Mouse (Mus musculus) frontal cortex, adult (tissue): Measurements from ENCODE around the gene Lsp1.

Experiments used
- ATAC-seq: cut with Nextera tagmentation; 2 replicates; pipeline ENCODE4 v1.9.2; 2017; ENCODE audit warnings: mild to moderate bottlenecking, moderate library complexity, mixed read lengths; ENCODE audit not compliant: low TSS enrichment

Gene Lsp1

GRCm38 (mm10) chr7:142505942-142506341 is 45.3 kb downstream of the Lsp1 start:
- no peak for ATAC-seq

GRCm38 (mm10) chr7:142506501-142506900 is 45.9 kb downstream of the Lsp1 start:
- ATAC-seq: no peak

- no peak for ATAC-seq
Observed at GRCm38 (mm10) chr7:142507453-142507852, 46.8 kb downstream of the Lsp1 start.

- no peak for ATAC-seq
Observed at GRCm38 (mm10) chr7:142509518-142509917, 48.9 kb downstream of the Lsp1 start.

DNA sequence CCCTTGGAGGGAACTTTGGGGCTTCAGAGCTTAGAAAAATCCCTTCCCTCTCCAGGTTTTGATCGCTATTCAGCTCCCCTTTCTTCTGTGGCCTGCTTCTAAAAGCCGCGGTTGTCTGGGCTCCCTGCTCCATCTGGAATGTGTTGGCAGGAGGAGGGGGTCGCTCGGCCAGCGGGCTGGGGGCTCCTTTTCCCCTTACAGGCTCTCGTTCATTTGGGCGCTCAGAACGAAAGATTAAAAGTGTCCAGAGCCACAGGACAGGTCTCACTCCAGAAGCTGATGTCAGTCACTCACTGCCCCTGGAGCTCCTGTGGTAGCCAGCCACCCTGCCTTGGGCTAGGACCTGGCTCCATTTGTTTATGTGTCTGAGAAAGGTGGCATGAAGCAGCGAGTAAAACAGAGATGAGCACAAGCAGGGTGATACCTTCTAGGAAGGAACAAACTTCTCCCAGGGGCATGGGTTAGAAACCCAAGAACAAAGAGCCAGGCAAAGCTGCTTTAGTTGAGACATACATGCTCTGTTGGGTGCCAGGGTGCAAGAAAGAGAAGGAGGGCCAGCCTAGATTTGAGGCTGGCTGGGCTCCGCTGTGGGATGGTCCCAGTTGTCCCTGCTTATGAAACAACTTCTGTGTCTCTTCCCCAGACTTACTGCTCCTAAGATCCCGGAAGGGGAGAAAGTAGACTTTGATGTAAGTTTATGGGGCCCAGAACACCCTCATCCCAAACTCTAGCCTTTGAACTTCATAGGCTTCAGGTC is 49.6 kb downstream of the Lsp1 start:
- ATAC-seq: no peak

DNA sequence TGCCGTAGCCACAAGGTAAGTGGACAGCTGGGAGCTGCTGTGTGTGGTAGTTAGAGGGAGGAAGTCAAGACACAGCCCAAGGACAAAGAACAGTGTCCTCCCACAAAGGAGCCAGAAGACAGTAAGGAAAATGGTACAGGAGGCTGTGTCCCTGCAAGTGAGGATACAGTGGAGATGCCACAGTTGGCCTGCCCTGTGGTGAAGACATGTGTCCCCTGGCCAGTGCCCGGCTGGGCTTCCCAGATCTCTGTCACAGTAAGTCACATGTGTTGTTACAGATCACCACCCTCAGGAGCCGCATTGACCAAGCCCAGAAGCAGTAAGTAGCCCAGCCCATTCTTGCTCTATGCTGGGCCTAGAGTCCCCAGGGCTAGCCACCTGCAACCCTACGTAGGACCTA is 53.4 kb downstream of the Lsp1 start:
- no peak for ATAC-seq

- ATAC-seq: no peak
Observed at GRCm38 (mm10) chr7:142516221-142516978, 55.8 kb downstream of the Lsp1 start.

DNA sequence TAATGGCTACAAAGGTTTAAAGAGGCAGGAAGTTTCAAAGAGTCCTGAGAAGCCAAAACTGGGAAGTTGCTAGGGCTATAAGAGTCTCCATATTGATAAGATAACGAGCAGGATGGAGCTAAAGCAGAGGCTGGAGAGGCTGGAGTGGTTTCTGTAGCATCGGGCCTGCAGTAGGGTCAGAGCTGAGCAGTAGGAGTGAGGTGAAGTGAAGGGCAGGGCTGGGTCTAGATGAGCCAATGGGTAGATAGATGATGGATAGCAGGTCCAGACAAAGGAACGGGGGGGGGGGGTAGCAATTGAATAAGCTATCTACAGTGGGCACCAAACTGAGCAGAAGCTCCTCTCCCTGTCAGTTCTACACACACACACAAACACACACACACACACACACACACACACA is 56.9 kb downstream of the Lsp1 start:
- ATAC-seq: no peak

DNA sequence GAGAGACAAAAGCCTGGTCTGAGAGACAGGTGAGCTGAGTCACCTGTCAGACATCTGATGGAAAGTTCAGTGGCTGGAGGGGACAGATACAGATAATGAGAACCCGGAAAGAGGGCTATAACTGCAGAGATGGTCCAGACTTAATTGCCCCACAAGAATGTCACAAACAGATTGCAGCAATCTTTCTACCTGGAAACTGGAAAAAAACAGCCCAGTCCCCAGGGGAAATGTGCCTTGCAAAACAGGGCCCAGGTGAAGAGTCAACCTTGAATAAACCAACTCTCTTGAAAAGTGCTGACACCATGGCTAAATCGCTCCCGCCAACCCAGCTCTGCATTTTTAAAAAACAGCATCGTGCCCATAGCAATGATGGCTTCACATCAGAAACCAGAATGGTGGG is 59.7 kb downstream of the Lsp1 start:
- ATAC-seq: no peak

GRCm38 (mm10) chr7:142522352-142522751 is 61.7 kb downstream of the Lsp1 start:
- no peak for ATAC-seq

DNA sequence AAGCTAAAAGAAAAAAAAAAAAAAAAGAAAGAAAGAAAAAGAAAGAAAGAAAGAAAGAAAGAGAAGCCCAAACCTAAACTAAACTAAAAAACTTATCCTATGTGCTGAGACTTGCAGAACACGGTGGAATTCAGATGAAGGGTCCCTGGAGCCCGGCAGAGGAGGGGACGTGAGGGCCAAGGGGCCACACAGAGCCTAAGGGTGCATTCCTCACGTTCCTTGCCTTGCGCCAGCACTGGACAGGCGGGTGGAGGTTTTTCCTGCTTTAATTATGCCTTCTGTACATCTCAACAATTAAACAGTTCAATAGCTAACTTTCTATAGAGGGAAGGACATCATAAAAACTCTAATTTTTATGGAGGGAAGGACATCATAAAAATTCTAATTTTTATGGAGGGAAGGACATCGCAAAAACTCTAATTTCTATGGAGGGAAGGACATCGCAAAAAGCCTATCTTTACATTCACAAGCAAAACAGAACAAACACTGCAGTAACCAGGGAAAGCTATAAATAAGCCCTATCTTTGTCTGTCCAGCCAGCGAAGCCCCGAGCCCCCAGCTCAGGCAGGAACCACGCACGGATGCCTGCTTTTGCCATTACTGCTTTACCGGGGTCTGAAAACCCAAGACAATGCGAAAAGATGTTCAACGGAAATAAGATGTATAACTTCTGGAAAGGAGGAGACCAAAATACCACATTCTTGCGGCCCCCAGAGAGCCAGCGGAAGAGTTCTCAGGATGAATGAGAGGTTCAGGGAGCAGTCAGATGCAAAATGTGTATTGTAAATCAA is 62.8 kb downstream of the Lsp1 start:
- ATAC-seq: no peak

- ATAC-seq: no peak
Observed at GRCm38 (mm10) chr7:142525342-142526178, 65.0 kb downstream of the Lsp1 start.

DNA sequence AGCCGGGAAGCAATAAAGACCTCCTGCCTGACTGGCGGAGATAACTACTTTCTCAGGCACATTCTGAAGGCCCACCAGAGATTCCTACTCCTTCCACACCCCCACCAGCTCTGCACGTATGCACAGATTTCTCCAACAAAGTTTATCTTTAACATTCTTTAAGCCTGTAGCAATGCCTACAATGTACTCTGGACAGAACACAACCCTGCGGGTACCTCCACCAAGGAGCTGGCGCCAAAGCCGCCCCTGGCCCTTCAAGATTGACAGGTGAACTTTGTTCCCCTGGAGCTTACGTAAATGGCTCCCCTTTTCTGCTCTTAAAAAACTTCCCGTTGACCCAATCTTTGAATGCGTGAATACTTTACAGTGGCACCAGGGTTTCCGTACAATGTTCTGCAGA is 68.7 kb downstream of the Lsp1 start:
- ATAC-seq: no peak

GRCm38 (mm10) chr7:142531973-142532521 is 71.4 kb downstream of the Lsp1 start:
- ATAC-seq: no peak

DNA sequence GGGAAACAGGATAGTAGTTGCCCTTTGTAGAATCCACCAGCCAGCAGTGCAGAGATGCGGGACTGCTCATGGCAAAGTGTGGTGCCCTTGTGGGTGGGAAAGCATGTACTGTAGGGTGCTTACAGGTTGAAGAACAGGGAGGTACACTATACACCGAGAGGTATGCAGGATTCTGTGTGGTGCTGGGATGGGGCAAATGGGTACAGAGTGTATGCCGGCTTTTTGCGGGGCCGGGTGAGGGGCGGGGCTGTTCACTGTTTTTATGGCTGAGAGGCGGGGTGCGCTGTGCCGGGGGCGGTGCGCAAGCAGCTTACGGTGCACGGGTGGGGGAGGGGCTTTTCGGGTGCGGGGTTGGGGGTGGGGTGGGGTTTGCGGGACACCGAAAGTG is 72.1 kb downstream of the Lsp1 start, which contains the start of gene Mrpl23:
TSS of gene Mrpl23 (plus strand) at position 16 of the 388 bp plus-strand sequence.
- ATAC-seq: peak; percentile 35; the same call in 1 of the 2 replicates

- peak; percentile 79 for ATAC-seq
Observed at GRCm38 (mm10) chr7:142533059-142533855, 72.6 kb downstream of the Lsp1 start.

DNA sequence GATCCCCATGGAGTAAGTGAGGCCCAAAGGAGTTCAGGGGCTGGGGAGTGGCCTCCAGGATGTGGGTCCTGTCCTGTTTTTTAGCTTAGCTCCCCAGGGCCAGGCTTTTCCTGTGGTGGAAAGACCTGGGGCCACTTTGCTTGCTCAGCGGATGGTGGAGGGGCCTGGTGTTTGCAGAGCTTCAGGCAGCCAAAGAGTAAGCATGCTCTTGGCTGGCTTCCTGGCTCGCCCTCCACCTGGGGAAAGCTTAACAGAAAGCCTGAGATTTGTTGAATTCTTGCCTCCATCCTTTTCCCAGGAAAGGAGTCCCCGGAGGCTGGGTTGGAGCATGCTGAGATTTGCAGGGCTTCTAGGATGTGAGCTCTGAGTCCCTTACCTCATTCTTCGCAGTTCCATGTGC is 74.5 kb downstream of the Lsp1 start:
- no peak for ATAC-seq

DNA sequence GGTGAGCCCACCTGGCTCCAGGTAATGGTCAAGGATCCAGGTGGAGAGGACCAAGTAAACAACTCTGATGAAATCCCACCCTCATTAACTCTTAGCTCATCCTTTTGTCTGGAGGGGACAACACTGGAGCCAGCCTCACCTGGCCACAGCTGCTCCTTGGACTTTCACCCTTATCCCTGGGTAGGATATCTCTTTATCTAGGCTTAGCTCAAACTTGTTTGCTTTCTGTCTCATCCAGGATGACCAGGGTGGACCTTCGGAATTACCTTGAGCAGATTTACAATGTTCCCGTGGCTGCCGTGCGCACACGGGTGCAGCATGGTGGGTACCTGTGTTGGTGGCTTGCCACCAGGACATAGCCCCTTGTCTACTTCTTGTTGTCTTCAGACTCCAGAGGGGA is 75.2 kb downstream of the Lsp1 start:
- ATAC-seq: no peak

DNA sequence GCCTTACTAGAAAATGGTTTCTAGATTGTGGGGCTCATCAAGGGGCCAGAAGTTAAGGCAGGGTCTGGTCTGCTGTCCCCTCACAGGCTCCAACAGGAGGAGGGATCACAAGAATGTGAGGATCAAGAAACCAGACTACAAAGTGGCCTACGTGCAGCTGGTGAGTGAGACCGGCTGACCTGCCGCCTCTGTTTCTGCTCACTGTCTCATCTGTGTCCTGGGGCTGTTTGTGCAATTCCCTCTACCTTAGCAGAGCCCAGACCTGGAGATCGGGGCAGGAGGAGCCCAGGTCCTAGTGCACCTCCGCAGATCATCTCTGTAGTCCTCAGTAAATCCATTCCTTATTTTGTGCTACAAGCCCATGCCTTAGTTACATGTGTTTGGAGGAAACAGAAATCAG is 76.6 kb downstream of the Lsp1 start:
- ATAC-seq: no peak

DNA sequence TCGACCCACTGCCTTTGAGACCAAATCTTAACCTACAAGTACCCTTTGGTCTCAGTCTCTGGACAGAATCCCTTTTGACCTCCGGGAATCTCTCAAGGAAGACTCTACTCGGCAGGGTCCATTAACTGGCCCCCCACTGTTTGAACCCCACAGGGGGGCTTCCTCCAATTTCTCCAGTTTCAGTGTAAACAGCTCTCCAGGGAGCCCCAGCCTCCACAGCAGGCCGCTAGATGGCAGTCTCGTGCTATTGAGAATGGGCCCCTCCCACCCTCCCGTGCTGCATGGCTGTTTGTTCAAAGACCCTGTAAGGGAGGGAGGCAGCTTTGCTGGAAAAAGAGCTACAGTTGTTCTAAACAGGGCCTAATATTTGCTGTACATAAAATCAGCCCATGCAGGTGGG is 77.3 kb downstream of the Lsp1 start:
- ATAC-seq: 0 out of 2 replicates have a peak, but pooled peaks have one; percentile 66
